Mouse (Mus musculus) CD4-positive, CD25-positive, alpha-beta regulatory T cell, adult 2 months (primary cell): ENCODE results near the gene Sval2.

ENCODE experiments used
- DNase-seq: peaks from one replicate; pipeline ENCODE4 v3.0.0-alpha.2; 2012; ENCODE audit warnings: low read depth, low spot score

The Sval2 gene

GRCm38 (mm10) chr6:41852689-41853088, at the start of gene Sval2:
Gene Sval2 (plus strand): TSS chr6:41852989.
- no peak for DNase-seq

DNA sequence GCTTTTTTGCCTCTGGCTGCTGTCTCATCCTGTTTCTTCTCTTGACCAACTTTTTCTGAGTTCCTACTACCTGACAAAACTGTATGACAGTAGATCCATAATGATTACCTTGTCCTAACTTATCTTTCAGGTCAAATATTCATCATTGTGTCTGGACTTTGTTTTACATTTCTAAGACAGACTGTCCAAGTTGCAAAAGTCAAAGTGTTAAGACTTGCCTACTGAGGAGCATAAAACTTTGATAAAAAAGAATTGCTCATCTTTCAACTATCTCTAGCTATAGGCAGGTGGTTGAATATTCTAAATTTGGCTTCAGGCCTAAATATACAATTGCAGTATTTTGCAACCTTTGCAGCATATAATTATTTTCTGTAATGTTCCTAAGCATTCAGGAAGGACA, 28.7 kb upstream of the Sval2 start:
- DNase-seq, result no peak

DNA sequence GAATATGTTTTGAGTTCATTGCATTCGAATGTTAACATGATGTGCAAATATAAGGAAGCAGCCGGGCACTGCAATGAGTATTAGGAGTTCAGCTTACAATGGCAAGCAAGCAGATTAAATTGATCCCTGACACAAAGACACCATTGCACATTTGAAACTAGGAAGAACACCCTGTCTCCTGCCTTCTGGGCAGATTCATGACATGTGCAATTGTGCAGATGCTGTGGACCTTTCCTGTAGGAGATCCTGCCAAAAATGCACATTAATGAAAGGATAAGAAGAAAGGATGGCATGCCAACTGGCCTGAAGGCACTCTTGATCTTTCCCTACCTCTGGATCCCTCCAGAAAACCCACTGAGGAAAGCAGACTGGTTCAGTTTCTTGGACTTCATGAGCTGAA, 23.3 kb upstream of the Sval2 start:
- DNase-seq, result no peak

DNA sequence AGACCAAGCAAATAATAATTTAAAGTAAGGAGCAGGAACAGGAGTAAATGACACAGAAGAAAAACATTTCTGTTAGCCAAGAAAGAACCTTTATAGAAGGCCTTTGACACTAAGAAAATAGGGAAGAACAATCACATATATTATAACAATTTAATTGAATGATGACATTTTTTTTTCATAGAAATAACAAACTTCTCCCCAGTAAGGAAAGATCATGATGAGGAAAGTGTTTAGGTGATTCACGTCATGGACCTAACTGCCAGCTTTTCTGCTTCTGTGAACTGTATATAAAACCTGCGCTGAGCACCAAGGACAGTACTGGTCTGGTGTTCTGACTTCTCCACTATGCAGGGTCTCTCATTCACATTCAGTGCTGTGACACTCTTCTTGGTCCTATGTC, 5.6 kb upstream of the Sval2 start, which contains the start of gene Pip:
Pip (plus strand) TSS at position 301 of the 400 bp plus-strand sequence.
- no peak for DNase-seq

DNA sequence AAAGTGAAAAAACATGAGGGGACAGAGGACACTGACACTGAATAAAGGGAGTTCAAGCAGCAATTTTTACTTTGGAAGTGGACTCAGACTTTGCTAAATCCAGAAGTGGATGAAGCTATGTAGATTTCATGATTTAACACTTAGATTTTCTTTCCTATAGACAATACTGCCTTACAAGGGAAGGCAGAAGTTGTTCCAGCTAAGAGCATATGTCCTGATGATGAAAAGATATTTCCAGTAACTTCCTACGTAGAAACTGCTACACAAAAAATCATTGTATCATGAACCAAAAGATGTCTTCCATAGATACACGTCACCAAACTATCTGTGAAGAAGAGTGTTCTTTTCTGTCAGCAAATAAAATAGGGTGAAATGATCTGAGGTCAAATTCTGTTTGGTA, 11.2 kb downstream of the Sval2 start:
- DNase-seq, result no peak

DNA sequence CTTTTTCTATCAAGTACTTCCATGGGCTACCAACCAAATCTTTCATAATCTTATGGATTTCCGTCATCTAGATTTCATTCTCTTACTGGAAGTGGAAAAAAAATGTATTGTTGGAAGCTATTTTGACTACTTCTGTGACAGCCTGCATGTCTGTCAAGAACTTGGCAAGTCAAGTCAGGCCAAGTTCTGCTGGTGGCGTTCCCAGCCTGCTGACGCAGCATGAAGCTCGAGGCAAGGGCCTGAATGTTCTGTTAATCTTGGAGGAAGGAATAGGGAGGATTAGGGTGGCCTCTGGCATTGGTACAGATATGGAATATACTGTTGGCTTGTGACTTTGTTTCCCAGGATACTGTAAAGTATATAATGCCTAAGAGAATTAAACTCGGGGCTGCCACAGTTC, 58.8 kb downstream of the Sval2 start:
- DNase-seq, result no peak
